Mouse (Mus musculus) limb, embryonic 15.5 days (tissue): ENCODE data around the gene A3galt2. TPM values are rescaled to one million over a fixed set of nuclear protein-coding genes. Genes with fewer than 3 reads are reported as not detected.

Source experiments
- ATAC-seq: fragments of 200-750 bp; cut with Nextera tagmentation; 2 replicates; pipeline ENCODE4 v1.8.0; 2017; ENCODE audit warnings: low read depth, moderate TSS enrichment; ENCODE audit not compliant: insufficient number of reproducible peaks, low FRiP score, low TSS enrichment
- H3K27ac ChIP-seq: fragments of 300-500 bp; sonication (generic); 2 replicates; pipeline ENCODE4 v1.5.1; 2015; ENCODE audit warnings: moderate library complexity, mild to moderate bottlenecking, inconsistent platforms
- H3K27me3 ChIP-seq: fragments of 300-500 bp; sonication (generic); 2 replicates; pipeline ENCODE4 v1.6.1; 2015; ENCODE audit warnings: inconsistent platforms
- H3K36me3 ChIP-seq: fragments of 300-500 bp; sonication (generic); 2 replicates; pipeline ENCODE4 v1.6.1; 2015; ENCODE audit warnings: inconsistent platforms
- H3K4me1 ChIP-seq: fragments of 300-500 bp; sonication (generic); 2 replicates; pipeline ENCODE4 v1.6.1; 2015; ENCODE audit warnings: inconsistent platforms
- H3K4me2 ChIP-seq: fragments of 300-500 bp; sonication (generic); 2 replicates; pipeline ENCODE4 v1.6.1; 2015; ENCODE audit warnings: mild to moderate bottlenecking, inconsistent platforms
- H3K4me3 ChIP-seq: fragments of 300-500 bp; sonication (generic); 2 replicates; pipeline ENCODE4 v1.5.1; 2015; ENCODE audit warnings: mild to moderate bottlenecking, inconsistent platforms
- H3K9ac ChIP-seq: fragments of 300-500 bp; sonication (generic); 2 replicates; pipeline ENCODE4 v1.6.1; 2015; ENCODE audit warnings: inconsistent platforms
- H3K9me3 ChIP-seq: fragments of 300-500 bp; sonication (generic); 2 replicates; pipeline ENCODE4 v1.6.1; 2016; ENCODE audit warnings: inconsistent platforms
- WGBS: fragments of 180-500 bp; shearing (Covaris S2); methylation state at CpG from one replicate; pipeline ENCODE4 v1.1.7; 2015; 5-methylcytosine and 5-hydroxymethylcytosine counted together
- polyA plus RNA-seq: library from polyadenylated mRNA; unstranded; fragments of >200 nt; fragmentation: Nextera tagmentation; extraction: Ambion mirVana; gene quantifications from 2 replicates; pipeline ENCODE4 v1.2.1, GENCODE M21; 2015

A3galt2 gene
- polyA plus RNA-seq, 1 experiment from 2014 or later, result 0.24 TPM

GRCm38 (mm10) chr4:128729033-128729708, 26.0 kb upstream of the A3galt2 start:
- peaks cover 7% of the 10 kb centered on the region; the same call in 1 of the 2 replicates for H3K36me3 ChIP-seq
- no peak for ATAC-seq
- no peaks in the 10 kb centered on the region for H3K27me3 ChIP-seq
- peak overlapping the region; percentile 63; the same call in 1 of the 2 replicates for H3K27ac ChIP-seq
- peaks cover 63% of the 10 kb centered on the region for H3K4me1 ChIP-seq
- peak overlapping the region; percentile 96 for H3K4me3 ChIP-seq
- H3K9ac ChIP-seq, result peak overlapping the region; percentile 99
- no peaks in the 10 kb centered on the region for H3K9me3 ChIP-seq
- H3K4me2 ChIP-seq, result peak overlapping the region; percentile 60
- 17% methylated on average over 15 of the region's 15 CpGs for WGBS

GRCm38 (mm10) chr4:128729709-128730037, 25.5 kb upstream of the A3galt2 start:
- H3K4me1 ChIP-seq, result peaks cover 68% of the 10 kb centered on the region
- peak overlapping the region; percentile 99 for H3K9ac ChIP-seq
- 23% methylated on average over 5 of the region's 5 CpGs for WGBS
- peak overlapping the region; percentile 96 for H3K4me3 ChIP-seq
- H3K36me3 ChIP-seq, result peaks cover 7% of the 10 kb centered on the region; the same call in 1 of the 2 replicates
- no peak for ATAC-seq
- no peaks in the 10 kb centered on the region for H3K27me3 ChIP-seq
- peak overlapping the region; percentile 63 for H3K27ac ChIP-seq
- H3K4me2 ChIP-seq, result peak overlapping the region; percentile 60
- no peaks in the 10 kb centered on the region for H3K9me3 ChIP-seq

- no peak for ATAC-seq
- Histone ChIP-seq H3K9ac (no peak overlapping the region), H3K4me2 (peak overlapping the region; percentile 60), H3K4me1 (peaks cover 74% of the 10 kb centered on the region), H3K36me3 (peaks cover 7% of the 10 kb centered on the region; the same call in 1 of the 2 replicates), H3K4me3 (peak overlapping the region; percentile 96), H3K27me3 (no peaks in the 10 kb centered on the region), H3K27ac (peak overlapping the region; percentile 63), H3K9me3 (no peaks in the 10 kb centered on the region)
- WGBS, result 49% methylated on average over 6 of the region's 6 CpGs
Measured at GRCm38 (mm10) chr4:128730271-128730670, 24.9 kb upstream of the A3galt2 start.

- no peak overlapping the region for H3K4me3 ChIP-seq
- WGBS, result 47% methylated on average over 5 of the region's 5 CpGs
- H3K4me2 ChIP-seq, result no peak overlapping the region
- H3K27ac ChIP-seq, result no peak overlapping the region
- ATAC-seq, result no peak
- no peaks in the 10 kb centered on the region for H3K27me3 ChIP-seq
- no peak overlapping the region for H3K9ac ChIP-seq
- no peaks in the 10 kb centered on the region for H3K9me3 ChIP-seq
- H3K4me1 ChIP-seq, result peaks cover 86% of the 10 kb centered on the region
- peaks cover 7% of the 10 kb centered on the region; the same call in 1 of the 2 replicates for H3K36me3 ChIP-seq
Measured at GRCm38 (mm10) chr4:128732794-128733193, 22.4 kb upstream of the A3galt2 start.

- H3K4me2 ChIP-seq, result peak overlapping the region; percentile 10
Measured at GRCm38 (mm10) chr4:128733496-128733895, 21.7 kb upstream of the A3galt2 start.

GRCm38 (mm10) chr4:128734217-128734616, 20.9 kb upstream of the A3galt2 start:
- H3K4me3 ChIP-seq, result no peak overlapping the region
- 35% methylated on average over 5 of the region's 5 CpGs for WGBS
- peak overlapping the region; percentile 57 for H3K27ac ChIP-seq
- H3K36me3 ChIP-seq, result peaks cover 7% of the 10 kb centered on the region; the same call in 1 of the 2 replicates
- no peak overlapping the region for H3K9ac ChIP-seq
- H3K4me2 ChIP-seq, result peak overlapping the region; percentile 13; the same call in 1 of the 2 replicates
- ATAC-seq, result no peak
- peaks cover 81% of the 10 kb centered on the region for H3K4me1 ChIP-seq
- no peaks in the 10 kb centered on the region for H3K27me3 ChIP-seq
- H3K9me3 ChIP-seq, result no peaks in the 10 kb centered on the region

More at GRCm38 (mm10) chr4:128733496-128733895, 21.7 kb upstream of the A3galt2 start:
- no peaks in the 10 kb centered on the region for H3K27me3 ChIP-seq
- ATAC-seq, result no peak
- peaks cover 88% of the 10 kb centered on the region for H3K4me1 ChIP-seq
- H3K4me3 ChIP-seq, result no peak overlapping the region
- H3K27ac ChIP-seq, result peak overlapping the region; percentile 57
- H3K9ac ChIP-seq, result no peak overlapping the region
- WGBS, result 55% methylated on average over 6 of the region's 6 CpGs
- no peaks in the 10 kb centered on the region for H3K9me3 ChIP-seq
- peaks cover 7% of the 10 kb centered on the region; the same call in 1 of the 2 replicates for H3K36me3 ChIP-seq

- H3K4me1 ChIP-seq, result peaks cover 73% of the 10 kb centered on the region
- ATAC-seq, result peak; percentile 25; the same call in 1 of the 2 replicates
- H3K36me3 ChIP-seq, result peaks cover 7% of the 10 kb centered on the region; the same call in 1 of the 2 replicates
- H3K4me3 ChIP-seq, result no peak overlapping the region
- H3K4me2 ChIP-seq, result 0 out of 2 replicates have a peak overlapping the region, but pooled peaks have one; percentile 13
- no peaks in the 10 kb centered on the region for H3K9me3 ChIP-seq
- peak overlapping the region; percentile 57 for H3K27ac ChIP-seq
- 47% methylated on average over 18 of the region's 18 CpGs for WGBS
- no peaks in the 10 kb centered on the region for H3K27me3 ChIP-seq
- no peak overlapping the region for H3K9ac ChIP-seq
Measured at GRCm38 (mm10) chr4:128734721-128735671, 20.2 kb upstream of the A3galt2 start.

- Histone ChIP-seq H3K4me3 (no peak overlapping the region), H3K4me2 (0 out of 2 replicates have a peak overlapping the region, but pooled peaks have one; percentile 13), H3K9me3 (no peaks in the 10 kb centered on the region), H3K27ac (peak overlapping the region; percentile 71), H3K36me3 (no peaks in the 10 kb centered on the region; the same call in 1 of the 2 replicates), H3K4me1 (peaks cover 59% of the 10 kb centered on the region), H3K9ac (no peak overlapping the region), H3K27me3 (no peaks in the 10 kb centered on the region)
- 0 out of 2 replicates have a peak, but pooled peaks have one; percentile 28 for ATAC-seq
- 23% methylated on average over 6 of the region's 6 CpGs for WGBS
Measured at GRCm38 (mm10) chr4:128737137-128737589, 18.0 kb upstream of the A3galt2 start.

GRCm38 (mm10) chr4:128737825-128738610, 17.1 kb upstream of the A3galt2 start:
- H3K4me3 ChIP-seq, result no peak overlapping the region
- H3K9me3 ChIP-seq, result no peaks in the 10 kb centered on the region
- H3K9ac ChIP-seq, result no peak overlapping the region
- no peak overlapping the region for H3K4me2 ChIP-seq
- no peaks in the 10 kb centered on the region; the same call in 1 of the 2 replicates for H3K36me3 ChIP-seq
- WGBS, result 43% methylated on average over 14 of the region's 14 CpGs
- no peak for ATAC-seq
- H3K27me3 ChIP-seq, result no peaks in the 10 kb centered on the region
- peaks cover 63% of the 10 kb centered on the region for H3K4me1 ChIP-seq
- peak overlapping the region; percentile 71 for H3K27ac ChIP-seq

- Histone ChIP-seq H3K27ac (no peak overlapping the region), H3K4me1 (peaks cover 42% of the 10 kb centered on the region), H3K4me2 (no peak overlapping the region), H3K9me3 (no peaks in the 10 kb centered on the region), H3K9ac (no peak overlapping the region), H3K4me3 (no peak overlapping the region), H3K36me3 (peaks cover 26% of the 10 kb centered on the region), H3K27me3 (no peaks in the 10 kb centered on the region)
- 46% methylated on average over 1 of the region's 1 CpGs for WGBS
- no peak for ATAC-seq
Measured at GRCm38 (mm10) chr4:128740878-128741277, 14.3 kb upstream of the A3galt2 start.

- Histone ChIP-seq H3K9me3 (no peaks in the 10 kb centered on the region), H3K27me3 (no peaks in the 10 kb centered on the region), H3K27ac (no peak overlapping the region), H3K9ac (no peak overlapping the region), H3K4me2 (no peak overlapping the region), H3K36me3 (peaks cover 36% of the 10 kb centered on the region), H3K4me1 (peaks cover 34% of the 10 kb centered on the region), H3K4me3 (no peak overlapping the region)
- 60% methylated on average over 5 of the region's 5 CpGs for WGBS
- ATAC-seq, result no peak
Measured at GRCm38 (mm10) chr4:128741906-128742305, 13.3 kb upstream of the A3galt2 start.
